Mouse (Mus musculus): Measurements from ENCODE around the gene Trappc1. TPM values are rescaled to one million over a fixed set of nuclear protein-coding genes. Genes with fewer than 3 reads are reported as not detected.

Gene Trappc1
- polyA plus RNA-seq, 1 experiment from 2014 or later = 191 TPM

DNA sequence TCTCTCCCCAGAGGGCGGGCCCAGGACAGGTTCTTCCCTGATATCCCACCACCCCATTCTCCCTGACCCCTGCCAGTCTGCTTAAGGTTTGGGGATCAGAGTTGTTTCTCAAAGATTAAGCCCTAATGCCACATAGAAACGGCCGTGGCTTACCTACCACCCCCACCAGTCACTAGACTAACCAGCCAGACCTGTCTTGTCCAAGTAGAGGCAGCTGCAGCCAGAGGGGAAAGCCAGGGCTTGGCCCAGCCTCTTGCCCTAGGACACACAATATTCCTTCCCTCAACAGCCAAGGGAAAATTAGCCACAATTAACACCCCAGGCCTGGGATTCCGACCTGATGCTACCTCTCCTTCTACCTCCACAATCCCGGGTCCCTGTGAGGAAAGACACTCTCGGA is 41.9 kb downstream of the Trappc1 start:
- no peaks in the 10 kb centered on the region for H3K27me3 ChIP-seq
- H3K4me1 ChIP-seq = peaks cover 35% of the 10 kb centered on the region
- peak overlapping the region; percentile 63 for H3K4me2 ChIP-seq (replicated peaks)
- H3K4me3 ChIP-seq = peak overlapping the region; percentile 99
- peak overlapping the region; percentile 100 for H3K27ac ChIP-seq
- WGBS = 33% methylated on average over 6 of the region's 6 CpGs
- H3K36me3 ChIP-seq = peaks cover 29% of the 10 kb centered on the region
- H3K9ac ChIP-seq = peak overlapping the region; percentile 74
- H3K9me3 ChIP-seq (replicated peaks) = no peaks in the 10 kb centered on the region
- peak; percentile 14; the same call in 1 of the 2 replicates for ATAC-seq (ENCODE audit: low FRiP score)

DNA sequence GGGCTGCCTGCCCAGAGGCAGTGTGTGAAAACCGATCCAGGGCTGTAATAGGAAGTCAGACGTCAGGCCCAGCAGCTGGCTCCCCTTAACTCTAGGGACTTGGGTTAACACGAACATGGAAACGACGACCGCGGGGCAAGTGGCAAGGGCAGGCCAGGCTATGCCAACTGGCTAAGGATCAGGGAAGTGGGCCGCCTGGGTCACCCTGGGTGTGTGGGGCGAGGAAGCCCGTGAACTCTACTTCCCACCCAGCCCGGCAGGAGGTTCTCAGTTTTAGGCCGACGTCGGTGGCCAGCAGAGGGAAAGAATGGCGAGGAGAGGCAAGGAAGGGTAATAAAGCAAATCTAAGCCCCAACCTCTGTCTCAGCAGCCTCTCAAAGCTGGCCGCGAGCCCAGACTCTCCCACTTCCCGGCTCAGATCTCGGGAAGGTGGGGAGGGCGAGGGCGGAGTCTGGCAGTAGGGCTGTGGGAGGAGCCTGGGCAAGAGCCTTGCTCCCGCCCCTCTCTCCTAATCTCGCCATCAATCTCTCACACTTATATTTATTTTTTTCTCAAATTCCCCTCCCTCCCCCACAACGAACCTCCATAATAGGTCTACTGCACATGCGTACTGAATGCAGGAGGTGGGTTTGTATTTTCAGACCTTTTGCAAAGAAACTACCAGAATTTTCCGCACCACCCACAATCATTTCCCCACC is 42.5 kb downstream of the Trappc1 start:
- Histone ChIP-seq H3K9ac (peak overlapping the region; percentile 100), H3K9me3 (replicated peaks) (no peaks in the 10 kb centered on the region), H3K27ac (peak overlapping the region; percentile 100), H3K27me3 (no peaks in the 10 kb centered on the region), H3K4me1 (peaks cover 41% of the 10 kb centered on the region), H3K4me2 (replicated peaks) (peak overlapping the region; percentile 63), H3K4me3 (peak overlapping the region; percentile 99), H3K36me3 (peaks cover 23% of the 10 kb centered on the region)
- 2% methylated on average over 26 of the region's 26 CpGs for WGBS
- ATAC-seq (ENCODE audit: low FRiP score) = peak; percentile 85

- WGBS = under 1% methylated on average over 22 of the region's 22 CpGs
- H3K27ac ChIP-seq = peak overlapping the region; percentile 100
- peak overlapping the region; percentile 100 for H3K9ac ChIP-seq
- H3K27me3 ChIP-seq = no peaks in the 10 kb centered on the region
- peaks cover 16% of the 10 kb centered on the region for H3K36me3 ChIP-seq
- no peaks in the 10 kb centered on the region for H3K9me3 ChIP-seq (replicated peaks)
- peak overlapping the region; percentile 63 for H3K4me2 ChIP-seq (replicated peaks)
- H3K4me1 ChIP-seq = peaks cover 47% of the 10 kb centered on the region
- no peak for ATAC-seq (ENCODE audit: low FRiP score)
- H3K4me3 ChIP-seq = peak overlapping the region; percentile 99
Measured at GRCm38 (mm10) chr11:69366855-69367615, 43.3 kb downstream of the Trappc1 start.

DNA sequence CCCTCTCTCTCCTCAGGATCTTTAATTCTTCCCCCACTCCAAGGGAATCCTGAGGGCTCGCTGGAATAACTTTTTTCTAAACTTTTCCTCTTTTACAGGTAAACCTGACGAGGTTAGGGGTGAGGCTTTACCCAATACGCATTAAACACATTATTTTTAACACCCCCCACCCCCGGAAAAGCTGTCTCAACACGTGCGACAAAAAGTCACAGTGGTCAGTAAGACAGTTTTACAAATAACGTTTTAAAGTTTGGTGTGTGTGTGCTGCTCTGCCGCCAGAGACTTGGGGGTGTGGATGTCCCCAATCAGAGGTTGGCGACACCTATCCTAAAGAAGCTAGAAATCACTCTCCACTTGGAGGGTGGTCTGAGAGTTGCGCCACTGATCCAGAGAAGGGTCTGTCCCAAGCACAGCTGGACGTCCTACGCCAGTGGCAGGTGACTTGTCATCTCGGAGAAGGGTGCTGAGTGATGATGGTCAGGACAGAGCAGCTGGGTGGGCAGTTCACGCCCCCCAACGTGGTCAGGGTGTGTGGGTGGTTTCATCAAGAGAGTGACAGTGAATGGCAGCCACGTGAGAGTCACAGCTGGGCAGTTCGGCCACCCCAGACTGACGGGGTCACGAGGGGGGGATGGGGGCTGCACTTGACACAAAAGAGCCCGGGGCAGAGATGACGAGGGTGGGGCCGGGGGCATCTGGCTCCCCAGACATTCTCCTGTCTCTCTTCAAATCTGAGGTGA is 44.0 kb downstream of the Trappc1 start:
- Histone ChIP-seq H3K36me3 (peaks cover 11% of the 10 kb centered on the region), H3K4me2 (replicated peaks) (peak overlapping the region; percentile 63), H3K27me3 (no peaks in the 10 kb centered on the region), H3K9me3 (replicated peaks) (no peaks in the 10 kb centered on the region), H3K9ac (peak overlapping the region; percentile 100), H3K4me1 (peaks cover 52% of the 10 kb centered on the region), H3K27ac (peak overlapping the region; percentile 100), H3K4me3 (peak overlapping the region; percentile 99)
- WGBS = under 1% methylated on average over 22 of the region's 22 CpGs
- ATAC-seq (ENCODE audit: low FRiP score) = 0 out of 2 replicates have a peak, but pooled peaks have one; percentile 9

- no peaks in the 10 kb centered on the region for H3K9me3 ChIP-seq (replicated peaks)
- H3K4me1 ChIP-seq = peaks cover 52% of the 10 kb centered on the region
- H3K36me3 ChIP-seq = peaks cover 8% of the 10 kb centered on the region
Measured at GRCm38 (mm10) chr11:69368356-69369214, 44.8 kb downstream of the Trappc1 start.

DNA sequence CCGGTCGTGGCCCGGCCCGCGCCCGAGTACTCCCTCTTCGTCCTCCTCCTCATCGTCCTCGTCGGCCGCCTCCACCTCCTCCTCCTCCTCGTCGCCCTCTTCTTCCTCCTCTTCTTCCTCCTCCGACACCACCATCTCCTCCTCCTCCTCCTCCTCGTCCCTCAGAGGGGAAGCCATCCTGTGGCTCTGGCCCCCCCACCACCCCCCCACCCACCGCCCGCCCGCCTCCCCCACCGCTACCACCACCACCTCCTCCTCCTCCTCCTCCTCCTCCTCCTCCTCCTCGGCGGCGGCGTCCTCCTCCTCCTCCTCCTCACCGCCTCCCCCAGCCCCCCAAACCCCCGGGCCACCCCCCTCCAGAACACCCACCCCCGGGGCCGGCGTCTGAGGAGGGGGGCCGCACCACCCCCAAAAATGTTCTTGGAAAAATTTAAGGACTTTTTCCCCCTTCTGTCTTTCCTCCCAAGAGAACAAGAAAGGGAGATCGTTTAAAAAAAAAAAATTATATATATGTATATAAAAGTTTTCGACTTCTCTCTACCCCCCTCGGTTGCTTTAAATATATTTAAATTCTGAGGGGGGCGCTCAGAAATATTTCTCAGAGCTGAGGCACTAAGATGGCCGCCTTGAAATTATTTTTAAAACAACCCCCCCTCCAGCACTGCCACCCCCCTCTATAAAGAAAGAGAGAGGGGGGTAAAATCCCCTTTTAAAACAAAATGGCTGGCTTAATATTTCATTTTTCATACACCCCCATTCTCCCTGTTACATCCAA is 45.6 kb downstream of the Trappc1 start, which contains the start of gene Chd3:
Gene Chd3 (minus strand): TSS at position 192 of the 775 bp plus-strand sequence.
- peak within 1 kb of the TSS; percentile 100 for H3K9ac ChIP-seq
- ATAC-seq (ENCODE audit: low FRiP score) = no peak
- WGBS = under 1% methylated on average over 19 of the region's 34 CpGs
- peak within 1 kb of the TSS; percentile 100 for H3K27ac ChIP-seq
- no peaks in the 10 kb centered on the region for H3K9me3 ChIP-seq (replicated peaks)
- H3K4me3 ChIP-seq = peak within 1 kb of the TSS; percentile 99
- no peaks in the 10 kb centered on the region for H3K27me3 ChIP-seq
- peak within 1 kb of the TSS; percentile 63 for H3K4me2 ChIP-seq (replicated peaks)
- peaks cover 5% of the 10 kb centered on the region; the same call in 1 of the 2 replicates for H3K36me3 ChIP-seq
- peaks cover 48% of the 10 kb centered on the region for H3K4me1 ChIP-seq

More at GRCm38 (mm10) chr11:69368356-69369214, 44.8 kb downstream of the Trappc1 start:
- WGBS = 0% methylated on average over 36 of the region's 106 CpGs
- H3K9ac ChIP-seq = peak overlapping the region; percentile 100
- H3K27me3 ChIP-seq = no peaks in the 10 kb centered on the region
- peak; percentile 12; the same call in 1 of the 2 replicates for ATAC-seq (ENCODE audit: low FRiP score)
- H3K4me3 ChIP-seq = peak overlapping the region; percentile 99
- peak overlapping the region; percentile 100 for H3K27ac ChIP-seq
- peak overlapping the region; percentile 63 for H3K4me2 ChIP-seq (replicated peaks)

DNA sequence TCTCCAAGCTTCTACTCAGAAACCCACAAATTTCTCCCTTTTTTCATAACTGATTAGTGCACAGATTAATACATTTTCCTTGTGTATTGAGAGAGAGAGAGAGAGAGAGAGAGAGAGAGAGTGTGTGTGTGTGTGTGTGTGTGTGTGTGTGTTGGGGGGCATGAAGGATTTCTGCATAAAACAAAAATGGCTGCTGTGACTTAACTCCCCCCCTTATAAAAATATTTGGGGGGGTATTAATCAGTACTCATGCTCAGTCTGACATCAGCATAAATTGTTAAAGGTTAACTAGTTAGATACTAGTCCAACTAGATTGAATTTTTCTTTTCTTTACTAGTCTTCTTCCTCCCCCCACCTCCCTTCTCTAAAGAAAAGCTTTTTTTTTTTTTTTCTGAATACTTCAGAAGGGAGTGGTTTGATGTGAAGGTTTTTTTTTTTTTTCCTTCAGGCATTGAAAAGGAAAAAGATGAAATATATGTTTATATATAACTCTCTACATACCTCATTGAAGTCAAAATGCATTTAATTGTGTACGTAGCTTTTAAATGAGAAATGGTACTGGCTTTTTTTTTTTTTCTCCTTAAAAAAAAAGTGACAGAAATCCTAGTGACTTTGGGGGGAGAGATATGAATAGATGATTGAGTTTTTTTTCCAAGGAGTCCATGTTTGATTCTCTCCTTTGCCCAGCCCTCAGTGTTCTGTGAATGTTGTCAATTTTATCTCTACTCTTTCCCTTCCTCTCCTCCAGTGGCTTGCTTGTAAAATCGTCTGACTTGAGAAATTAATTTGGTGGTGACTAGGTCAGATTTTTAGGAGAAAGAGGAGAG is 46.4 kb downstream of the Trappc1 start:
- ATAC-seq (ENCODE audit: low FRiP score) = no peak
- no peaks in the 10 kb centered on the region for H3K27me3 ChIP-seq
- WGBS = 29% methylated on average over 2 of the region's 2 CpGs
- H3K9ac ChIP-seq = peak overlapping the region; percentile 100; the same call in 1 of the 2 replicates
- peak overlapping the region; percentile 63 for H3K4me2 ChIP-seq (replicated peaks)
- peak overlapping the region; percentile 99 for H3K4me3 ChIP-seq
- H3K27ac ChIP-seq = peak overlapping the region; percentile 100
- H3K4me1 ChIP-seq = peaks cover 40% of the 10 kb centered on the region
- H3K36me3 ChIP-seq = peaks cover 5% of the 10 kb centered on the region; the same call in 1 of the 2 replicates
- no peaks in the 10 kb centered on the region for H3K9me3 ChIP-seq (replicated peaks)

DNA sequence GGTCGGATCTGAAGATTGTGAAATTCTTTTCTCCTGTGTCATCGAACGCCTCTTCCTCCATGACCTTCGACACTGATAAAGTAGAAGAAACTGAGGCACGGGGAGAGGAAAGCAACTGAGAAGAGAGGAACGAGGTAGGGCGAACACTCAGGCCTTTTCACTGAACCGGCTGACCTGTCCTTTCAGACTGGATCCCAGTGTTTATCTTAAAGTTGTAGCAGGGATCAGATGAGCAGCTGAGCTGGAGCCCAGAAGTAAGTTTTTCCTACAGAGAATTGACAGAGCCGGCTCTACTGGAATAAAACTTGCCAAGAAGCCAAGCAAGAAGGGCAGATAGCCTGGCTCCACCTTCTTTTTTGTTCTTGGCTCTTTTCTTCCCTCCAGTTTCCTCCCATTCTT is 47.0 kb downstream of the Trappc1 start:
- Histone ChIP-seq H3K27ac (peak overlapping the region; percentile 75), H3K9ac (peak overlapping the region; percentile 42; the same call in 1 of the 2 replicates), H3K4me2 (replicated peaks) (peak overlapping the region; percentile 33), H3K4me1 (peaks cover 33% of the 10 kb centered on the region), H3K4me3 (0 out of 2 replicates have a peak overlapping the region, but pooled peaks have one; percentile 2), H3K27me3 (no peaks in the 10 kb centered on the region), H3K9me3 (replicated peaks) (no peaks in the 10 kb centered on the region), H3K36me3 (peaks cover 8% of the 10 kb centered on the region; the same call in 1 of the 2 replicates)
- no peak for ATAC-seq (ENCODE audit: low FRiP score)
- 7% methylated on average over 9 of the region's 9 CpGs for WGBS

DNA sequence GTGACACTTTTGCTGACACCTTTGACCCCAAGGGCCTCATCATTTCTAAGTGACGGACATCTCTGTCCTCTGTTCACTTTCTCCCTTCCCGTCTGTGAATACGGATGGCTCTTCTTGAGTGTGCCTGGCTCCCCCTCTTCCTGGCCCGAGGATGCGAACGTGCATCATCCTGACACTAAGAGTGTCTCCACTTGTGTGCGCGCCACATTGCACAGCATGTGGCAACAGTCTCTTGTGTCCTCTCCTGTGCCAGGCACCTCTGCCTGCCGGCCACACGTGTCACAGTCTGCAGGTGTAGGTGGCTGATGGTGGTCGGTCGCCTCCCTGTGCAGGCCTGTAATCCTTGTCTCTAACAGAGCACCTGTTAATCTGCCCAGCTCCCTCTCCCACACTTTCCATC is 47.8 kb downstream of the Trappc1 start:
- peaks cover 29% of the 10 kb centered on the region for H3K4me1 ChIP-seq
- no peaks in the 10 kb centered on the region for H3K27me3 ChIP-seq
- WGBS = 25% methylated on average over 12 of the region's 12 CpGs
- ATAC-seq (ENCODE audit: low FRiP score) = no peak
- peak overlapping the region; percentile 33 for H3K4me2 ChIP-seq (replicated peaks)
- peak overlapping the region; percentile 75 for H3K27ac ChIP-seq
- H3K9me3 ChIP-seq (replicated peaks) = no peaks in the 10 kb centered on the region
- peaks cover 9% of the 10 kb centered on the region; the same call in 1 of the 2 replicates for H3K36me3 ChIP-seq
- peak overlapping the region; percentile 42; the same call in 1 of the 2 replicates for H3K9ac ChIP-seq
- peak overlapping the region; percentile 2; the same call in 1 of the 2 replicates for H3K4me3 ChIP-seq

Data from hindbrain, embryonic 12.5 days (tissue).